Mouse (Mus musculus): ENCODE measurements around the gene 1110008L16Rik.
"Not testable (repeated sequence)": the region's sequence is repeated elsewhere in the genome, so short reads cannot be mapped to it uniquely, and the experiment has no call there.

The 1110008L16Rik gene

GRCm38 (mm10) chr12:55299336-55299735 is at the start of gene 1110008L16Rik:
1110008L16Rik (plus strand) TSS chr12:55299577.
- DNase-seq (ENCODE audit: low spot score) = no peak

GRCm38 (mm10) chr12:55261950-55262349 is 37.4 kb upstream of the 1110008L16Rik start:
- DNase-seq (ENCODE audit: low spot score) = not testable (repeated sequence)

GRCm38 (mm10) chr12:55263385-55263784 is 36.0 kb upstream of the 1110008L16Rik start:
- not testable (repeated sequence) for DNase-seq (ENCODE audit: low spot score)

- no peak for DNase-seq (ENCODE audit: low spot score)
These were observed 27.1 kb upstream of the 1110008L16Rik start for GRCm38 (mm10) chr12:55272243-55272642.

- not testable (repeated sequence) for DNase-seq (ENCODE audit: low spot score)
These were observed 21.8 kb upstream of the 1110008L16Rik start for GRCm38 (mm10) chr12:55277583-55277982.

GRCm38 (mm10) chr12:55298112-55298511 is 1.3 kb upstream of the 1110008L16Rik start:
- DNase-seq (ENCODE audit: low spot score) = no peak

GRCm38 (mm10) chr12:55300820-55301351 is 1.5 kb downstream of the 1110008L16Rik start:
- no peak for DNase-seq (ENCODE audit: low spot score)

- DNase-seq (ENCODE audit: low spot score) = no peak
These were observed 2.3 kb downstream of the 1110008L16Rik start for GRCm38 (mm10) chr12:55301472-55302300.

GRCm38 (mm10) chr12:55302485-55303441 is 3.4 kb downstream of the 1110008L16Rik start, which contains the start of gene Ppp2r3c:
Ppp2r3c (minus strand) TSS chr12:55302998.
- DNase-seq (ENCODE audit: low spot score) = peak; percentile 90

GRCm38 (mm10) chr12:55306371-55306770 is 7.0 kb downstream of the 1110008L16Rik start:
- DNase-seq (ENCODE audit: low spot score) = no peak

GRCm38 (mm10) chr12:55307566-55307965 is 8.2 kb downstream of the 1110008L16Rik start:
- no peak for DNase-seq (ENCODE audit: low spot score)

- DNase-seq (ENCODE audit: low spot score) = no peak
These were observed 9.4 kb downstream of the 1110008L16Rik start for GRCm38 (mm10) chr12:55308731-55309130.

GRCm38 (mm10) chr12:55309501-55309900 is 10.1 kb downstream of the 1110008L16Rik start:
- DNase-seq (ENCODE audit: low spot score) = no peak

- DNase-seq (ENCODE audit: low spot score) = no peak
These were observed 12.5 kb downstream of the 1110008L16Rik start for GRCm38 (mm10) chr12:55311841-55312240.

GRCm38 (mm10) chr12:55313901-55314300 is 14.5 kb downstream of the 1110008L16Rik start:
- no peak for DNase-seq (ENCODE audit: low spot score)

GRCm38 (mm10) chr12:55315192-55315591 is 15.8 kb downstream of the 1110008L16Rik start:
- DNase-seq (ENCODE audit: low spot score) = peak; percentile 57

- DNase-seq (ENCODE audit: low spot score) = no peak
These were observed 22.4 kb downstream of the 1110008L16Rik start for GRCm38 (mm10) chr12:55321642-55322291.

- no peak for DNase-seq (ENCODE audit: low spot score)
These were observed 26.3 kb downstream of the 1110008L16Rik start for GRCm38 (mm10) chr12:55325702-55326101.

GRCm38 (mm10) chr12:55328784-55329183 is 29.4 kb downstream of the 1110008L16Rik start:
- DNase-seq (ENCODE audit: low spot score) = no peak

- DNase-seq (ENCODE audit: low spot score) = no peak
These were observed 30.0 kb downstream of the 1110008L16Rik start for GRCm38 (mm10) chr12:55329351-55329750.

- DNase-seq (ENCODE audit: low spot score) = no peak
These were observed 34.3 kb downstream of the 1110008L16Rik start for GRCm38 (mm10) chr12:55333662-55334061.

- DNase-seq (ENCODE audit: low spot score) = not testable (repeated sequence)
These were observed 39.1 kb downstream of the 1110008L16Rik start for GRCm38 (mm10) chr12:55338490-55338889.

All from testis, postnatal 14 days (tissue).